Mouse (Mus musculus) lung, adult 2 months (tissue): ENCODE data around the gene Ldlrad3. TPM values are rescaled to one million over a fixed set of nuclear protein-coding genes. Genes with fewer than 3 reads are reported as not detected.

ENCODE experiments used
- DNase-seq: peaks from one replicate; pipeline ENCODE4 v3.0.0; 2022
- H3K4me1 ChIP-seq: fragments of 200-500 bp; 2 replicates; pipeline ENCODE4 v1.6.1; 2011; ENCODE audit warnings: low read length; ENCODE audit not compliant: control insufficient read depth, insufficient read depth
- H3K4me3 ChIP-seq: fragments of 200-500 bp; replicated peaks from 2 replicates; pipeline ENCODE3; 2011; ENCODE audit warnings: low read depth, mild to moderate bottlenecking, control low read depth, low read length; ENCODE audit errors: extremely low read depth
- CTCF ChIP-seq: fragments of 200-500 bp; IDR thresholded peaks from 2 replicates; pipeline ENCODE4 v1.5.1; 2011; ENCODE audit warnings: mild to moderate bottlenecking, low read length, control low read depth; ENCODE audit not compliant: insufficient read depth
- POLR2A ChIP-seq: fragments of 200-500 bp; IDR thresholded peaks from 2 replicates; pipeline ENCODE4 v1.6.1; 2011; ENCODE audit warnings: low read depth, mild to moderate bottlenecking, control low read depth, low read length, borderline replicate concordance; ENCODE audit errors: extremely low read depth
- WGBS: fragments of 180-500 bp; shearing (Covaris S2); methylation state at CpG from one replicate; pipeline ENCODE4 v1.1.7; 2018; 5-methylcytosine and 5-hydroxymethylcytosine counted together
- polyA plus RNA-seq: library from polyadenylated mRNA; depleted of rRNA; stranded (reverse); fragments of >200 nt; gene quantifications from 2 replicates; pipeline ENCODE4 v1.2.3, GENCODE M21; 2012

Ldlrad3 gene
- polyA plus RNA-seq, 1 experiment: 14.6 TPM

DNA sequence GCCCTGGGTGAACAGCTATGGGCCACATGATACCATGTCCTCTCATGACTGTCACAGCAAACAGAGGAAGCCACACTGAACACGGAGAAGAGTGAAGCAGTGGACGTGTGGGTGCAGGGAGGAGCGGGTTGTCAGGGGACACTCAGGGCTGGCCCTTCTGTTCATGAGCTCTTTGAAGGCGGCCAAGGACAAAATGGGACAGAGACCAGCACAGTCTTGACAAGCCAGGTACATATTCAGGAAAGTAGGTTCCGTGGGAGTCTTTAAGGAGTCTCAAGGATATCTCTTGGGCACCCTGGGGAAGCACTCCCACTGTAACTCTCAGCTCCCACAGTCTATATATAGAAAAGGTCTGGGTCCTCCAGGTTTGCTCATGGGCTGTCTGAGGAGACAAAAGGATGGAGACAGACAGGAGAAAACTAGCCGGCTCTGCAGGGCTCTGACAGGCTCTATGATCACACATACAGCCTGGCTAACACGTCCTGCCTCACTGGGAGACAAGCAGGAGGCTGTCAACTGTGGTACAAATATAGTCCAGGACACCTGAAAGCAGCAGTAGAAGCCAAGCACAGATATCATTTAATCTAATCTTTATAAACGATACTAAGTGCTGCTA is 121.3 kb downstream of the Ldlrad3 start:
- 78% methylated on average over 8 of the region's 8 CpGs for WGBS
- DNase-seq: no peak

DNA sequence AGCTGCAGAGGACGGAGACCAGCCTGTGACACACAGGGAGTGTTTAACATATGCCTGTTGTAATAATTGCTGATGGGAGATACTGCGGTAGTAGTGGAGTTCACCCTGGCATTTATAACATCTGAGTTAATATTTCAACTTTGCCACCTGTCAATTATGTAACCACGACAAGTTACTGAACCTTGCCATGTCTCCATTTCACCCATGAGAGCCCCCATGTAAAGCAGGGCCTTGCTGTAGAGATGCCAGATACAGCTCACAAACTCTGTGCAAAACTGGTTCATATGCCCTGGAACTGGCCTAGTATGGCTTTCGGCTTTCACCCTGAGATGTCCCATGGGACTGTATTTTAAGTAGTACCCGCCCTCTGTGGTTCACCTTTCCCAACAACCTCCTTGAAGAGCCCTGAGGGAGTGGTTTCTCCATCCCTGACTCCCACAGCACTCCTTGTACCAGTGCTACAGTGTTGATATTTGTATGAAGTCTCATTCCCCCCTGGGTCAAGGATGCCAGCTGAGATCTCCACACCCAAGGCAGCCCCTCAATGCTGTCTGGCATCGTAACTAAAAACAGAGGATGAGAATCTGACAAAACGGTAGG is 122.2 kb downstream of the Ldlrad3 start:
- 84% methylated on average over 7 of the region's 7 CpGs for WGBS
- H3K4me1 ChIP-seq: no peaks in the 10 kb centered on the region
- TF ChIP-seq POLR2A (no peak), CTCF (no peak)
- no peak overlapping the region for H3K4me3 ChIP-seq
- DNase-seq: no peak

More for the DNA sequence above, 121.3 kb downstream of the Ldlrad3 start:
- Histone ChIP-seq H3K4me3 (no peak overlapping the region), H3K4me1 (no peaks in the 10 kb centered on the region)
- TF ChIP-seq POLR2A (no peak), CTCF (no peak)

DNA sequence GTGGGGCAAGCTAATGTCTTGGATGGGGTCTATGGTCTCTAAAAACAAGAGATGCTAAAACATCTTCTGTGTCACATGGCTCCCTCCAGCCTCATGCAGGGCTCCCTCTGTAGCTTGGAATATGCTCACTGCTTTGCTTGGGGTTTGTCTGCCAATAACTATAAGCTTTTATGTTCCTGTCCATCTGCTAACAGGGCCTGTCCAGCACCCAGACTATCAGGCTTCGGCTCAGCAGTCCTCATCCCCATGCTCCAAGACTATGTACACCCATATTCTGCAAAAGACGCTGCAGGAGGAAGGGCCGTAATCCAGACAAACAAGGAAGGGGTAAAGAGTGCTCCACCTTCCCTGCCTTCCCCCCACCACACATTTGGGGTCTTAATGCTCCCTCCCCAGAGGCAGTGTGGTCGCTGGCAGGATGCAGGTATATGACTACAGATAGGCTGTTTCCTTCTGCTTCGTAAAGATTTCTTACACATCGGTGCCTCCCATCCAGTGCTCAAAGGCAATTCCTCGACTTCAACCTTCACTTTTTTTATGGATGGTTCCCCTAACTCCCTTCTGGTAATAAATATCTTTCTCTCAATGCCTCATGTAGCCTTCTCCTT is 123.2 kb downstream of the Ldlrad3 start:
- DNase-seq: no peak
- Histone ChIP-seq H3K4me1 (no peaks in the 10 kb centered on the region), H3K4me3 (no peak overlapping the region)
- WGBS: 86% methylated on average over 7 of the region's 7 CpGs
- no peak for TF ChIP-seq CTCF
- no peak for TF ChIP-seq POLR2A

GRCm38 (mm10) chr2:102061921-102062320 is 124.3 kb downstream of the Ldlrad3 start:
- H3K4me1 ChIP-seq: no peaks in the 10 kb centered on the region
- WGBS: 86% methylated on average over 8 of the region's 8 CpGs
- no peak for DNase-seq
- H3K4me3 ChIP-seq: no peak overlapping the region
- no peak for TF ChIP-seq POLR2A
- no peak for TF ChIP-seq CTCF

- Histone ChIP-seq H3K4me1 (no peaks in the 10 kb centered on the region), H3K4me3 (no peak overlapping the region)
- DNase-seq: no peak
- no peak for TF ChIP-seq CTCF
- no peak for TF ChIP-seq POLR2A
- WGBS: 89% methylated on average over 12 of the region's 12 CpGs
These were observed 128.4 kb downstream of the Ldlrad3 start for GRCm38 (mm10) chr2:102057746-102058145.

- TF ChIP-seq POLR2A (no peak), CTCF (no peak)
- no peak for DNase-seq
- 56% methylated on average over 9 of the region's 9 CpGs for WGBS
These were observed 129.0 kb downstream of the Ldlrad3 start for GRCm38 (mm10) chr2:102057029-102057685.

GRCm38 (mm10) chr2:102056144-102056543 is 130.0 kb downstream of the Ldlrad3 start:
- no peak for DNase-seq
- Histone ChIP-seq H3K4me1 (no peaks in the 10 kb centered on the region), H3K4me3 (no peak overlapping the region)
- TF ChIP-seq CTCF: no peak
- no peak for TF ChIP-seq POLR2A
- WGBS: 61% methylated on average over 8 of the region's 8 CpGs

More at GRCm38 (mm10) chr2:102057029-102057685, 129.0 kb downstream of the Ldlrad3 start:
- H3K4me1 ChIP-seq: no peaks in the 10 kb centered on the region
- H3K4me3 ChIP-seq: no peak overlapping the region

DNA sequence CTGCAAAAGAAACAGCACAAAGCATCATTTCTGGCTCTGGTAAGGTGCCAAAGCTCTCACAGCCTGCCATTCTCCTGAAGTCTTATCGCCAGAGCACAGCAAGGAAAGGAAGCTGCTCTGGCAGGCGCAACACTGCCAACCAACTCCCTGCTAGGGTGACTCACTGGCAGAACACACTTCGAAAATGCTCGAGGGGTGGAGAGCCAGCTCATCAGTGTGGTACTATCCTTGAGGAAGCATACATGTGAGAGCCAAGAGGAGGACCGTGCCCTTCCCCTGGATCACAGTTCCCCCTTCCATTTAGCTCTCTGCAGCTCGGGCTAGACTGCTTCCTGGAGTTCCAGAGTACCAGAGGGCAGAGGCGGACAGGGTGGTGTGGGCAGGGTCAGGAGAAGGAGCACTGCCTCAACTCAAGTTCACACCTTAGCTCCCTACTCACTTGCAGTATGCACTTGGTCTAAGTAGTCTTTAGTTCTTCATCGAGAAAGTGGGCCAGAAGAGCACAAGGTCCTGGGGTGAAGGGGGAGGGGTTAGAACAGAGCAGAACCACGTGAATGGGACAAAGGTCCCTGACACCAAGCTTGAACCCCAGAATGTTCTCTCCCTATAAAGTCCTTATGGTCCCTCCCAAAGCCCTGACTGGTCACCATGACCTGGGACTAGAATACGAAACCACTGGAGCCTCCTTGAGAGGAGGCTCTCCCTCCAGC is 133.1 kb downstream of the Ldlrad3 start:
- 47% methylated on average over 10 of the region's 10 CpGs for WGBS
- Histone ChIP-seq H3K4me3 (no peak overlapping the region), H3K4me1 (no peaks in the 10 kb centered on the region)
- no peak for TF ChIP-seq POLR2A
- TF ChIP-seq CTCF: no peak
- no peak for DNase-seq

DNA sequence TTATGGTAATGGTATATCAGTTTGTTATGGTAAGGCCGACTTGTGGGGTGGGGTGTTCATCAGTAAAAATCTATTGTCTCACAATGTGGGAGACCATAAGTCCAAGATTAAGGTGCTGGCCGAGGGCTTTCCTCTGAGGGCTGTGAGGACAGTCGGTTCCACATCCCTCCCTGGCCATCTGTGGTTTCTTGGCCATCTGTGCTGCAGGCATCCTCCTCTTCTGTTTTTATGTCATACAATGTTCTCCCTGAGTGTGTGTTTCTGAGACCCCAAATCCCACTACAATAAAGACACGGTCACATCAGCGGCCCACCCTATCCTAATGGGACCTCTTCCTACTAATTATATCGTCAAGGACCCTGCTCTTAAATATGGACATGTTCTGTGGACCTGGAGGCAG is 133.8 kb downstream of the Ldlrad3 start:
- no peaks in the 10 kb centered on the region for H3K4me1 ChIP-seq
- no peak for DNase-seq

More for the DNA sequence above, 133.8 kb downstream of the Ldlrad3 start:
- H3K4me3 ChIP-seq: no peak overlapping the region
- TF ChIP-seq CTCF (no peak), POLR2A (no peak)
- 85% methylated on average over 6 of the region's 6 CpGs for WGBS
